Mouse (Mus musculus): ENCODE data around the gene Tmem185a.
"Not testable (repeated sequence)": the region's sequence is repeated elsewhere in the genome, so short reads cannot be mapped to it uniquely, and the experiment has no call there.

The Tmem185a gene

DNA sequence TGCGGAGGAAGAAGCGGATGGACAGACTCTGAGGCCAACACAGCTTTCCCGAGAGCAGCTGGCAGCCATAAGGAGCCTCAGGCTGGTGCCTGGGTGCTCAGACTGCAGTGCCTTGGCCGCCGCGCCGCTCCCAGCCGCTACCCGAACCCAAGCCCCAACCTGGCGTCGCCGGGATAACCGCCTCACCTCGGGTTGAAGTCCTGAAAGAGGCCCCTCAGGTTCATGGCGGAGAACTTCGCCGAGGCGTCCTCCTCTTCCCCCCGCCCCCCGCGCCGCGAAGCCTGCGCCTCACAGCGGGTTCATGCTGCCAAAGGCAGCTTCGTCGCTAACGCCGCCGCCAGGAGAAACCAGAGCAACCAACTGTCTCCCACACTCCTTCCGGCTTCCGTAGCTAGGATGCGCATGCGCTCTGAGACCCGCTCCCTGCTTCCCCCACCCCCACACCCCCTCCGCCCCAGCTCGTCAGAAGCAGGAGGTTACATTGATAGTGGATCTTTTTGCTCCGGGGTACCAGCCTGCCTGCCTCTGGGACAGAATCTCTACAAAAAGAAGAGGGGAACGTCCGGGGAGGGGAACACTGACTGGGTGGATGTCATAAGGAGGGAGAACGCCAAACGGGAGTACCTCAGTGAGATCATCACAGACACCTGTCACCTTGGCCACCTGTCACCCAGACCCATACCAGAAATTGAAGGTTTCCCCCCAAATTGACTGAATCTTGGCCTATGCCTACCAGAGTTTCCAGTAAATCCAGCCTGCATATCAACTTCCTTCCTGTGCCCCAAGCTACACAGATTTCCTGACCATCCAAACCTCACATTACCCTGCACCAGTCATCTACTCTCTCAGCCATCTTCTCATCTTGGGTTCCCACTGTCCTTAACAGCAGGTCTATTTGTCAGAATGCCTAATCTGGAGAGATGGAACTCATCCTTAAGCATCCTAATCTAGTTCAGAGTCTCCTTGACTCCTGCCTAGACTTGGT lies at the start of gene Tmem185a:
Gene Tmem185a (minus strand): TSS at position 389 of the 985 bp plus-strand sequence.
- peak; percentile 78 for DNase-seq

DNA sequence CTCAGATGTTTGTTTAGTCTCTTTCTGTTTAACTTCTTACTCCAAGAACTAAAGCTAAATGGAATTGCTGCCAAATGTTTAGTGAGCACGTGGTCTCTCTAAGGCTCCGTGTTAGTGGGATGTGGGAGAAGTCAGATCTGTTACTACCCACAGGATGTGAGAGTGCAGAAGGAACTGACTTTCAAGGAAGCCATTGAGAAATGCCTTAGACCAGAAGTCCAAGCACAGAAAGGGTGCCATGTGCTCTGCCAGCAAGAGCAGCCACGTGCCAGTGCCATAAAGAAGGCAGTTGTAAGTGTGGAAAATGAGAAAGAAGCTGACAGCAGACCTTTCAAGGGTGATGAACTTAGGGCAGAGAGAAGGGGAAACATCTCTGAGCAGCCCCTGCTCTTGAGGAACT lies 37.4 kb upstream of the Tmem185a start:
- DNase-seq = not testable (repeated sequence)

DNA sequence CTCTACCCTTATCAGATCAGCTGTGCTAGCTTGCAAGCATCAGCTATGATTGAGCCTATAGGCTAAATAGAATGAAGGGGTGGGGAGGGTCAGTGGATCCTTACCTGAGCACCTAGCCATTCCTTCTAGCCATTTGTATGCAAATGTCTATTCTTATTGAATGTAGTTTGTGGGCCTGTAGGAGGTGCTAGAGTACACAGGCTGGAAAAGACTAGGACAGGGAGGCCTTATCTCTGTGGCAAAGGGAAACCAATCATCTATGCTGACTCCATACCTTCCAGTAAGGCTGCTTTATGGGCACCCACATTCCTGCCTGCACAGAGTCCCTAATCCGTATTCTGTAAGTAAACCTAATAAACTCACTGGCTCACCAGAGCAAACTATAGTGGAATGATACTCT lies 10.3 kb upstream of the Tmem185a start:
- not testable (repeated sequence) for DNase-seq

DNA sequence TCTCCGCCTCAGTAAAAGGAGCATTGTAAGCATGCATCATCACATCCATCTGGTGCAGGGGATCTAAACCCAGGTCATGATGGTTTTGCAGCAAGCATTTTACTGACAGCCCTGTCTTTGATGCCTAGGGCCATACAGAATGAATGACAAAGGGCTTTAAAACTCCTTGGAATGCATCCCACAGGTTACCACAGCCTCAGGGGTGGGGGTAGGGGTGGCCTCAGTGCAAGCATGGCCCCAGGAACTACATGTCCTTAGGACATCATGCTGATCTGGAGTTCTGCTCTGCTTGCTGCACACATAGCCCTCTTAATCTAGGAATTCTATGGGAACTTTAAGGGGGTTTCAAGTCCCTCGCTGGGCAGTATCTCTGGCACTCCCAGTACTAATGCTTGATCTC lies 5.2 kb upstream of the Tmem185a start:
- DNase-seq = no peak

DNA sequence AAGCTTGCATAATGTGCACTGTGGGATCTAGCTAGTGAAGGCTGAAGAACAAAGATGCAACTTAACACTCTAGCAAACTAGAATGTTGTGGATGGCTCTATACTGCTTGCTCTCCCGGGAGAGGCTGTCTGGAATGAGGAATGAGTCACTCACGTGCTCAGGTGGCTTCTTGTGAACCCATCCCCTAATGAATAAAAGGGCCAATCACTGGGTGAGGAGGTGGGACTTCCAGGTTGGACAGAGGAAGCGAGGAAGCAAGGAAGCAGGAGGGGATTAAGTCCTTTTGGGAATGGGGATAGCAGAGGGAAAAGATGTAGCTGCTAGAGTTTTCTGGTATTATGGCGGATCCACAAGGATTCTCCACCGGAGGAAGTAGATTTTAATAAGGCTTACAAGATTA lies 1.7 kb upstream of the Tmem185a start:
- DNase-seq = no peak

DNA sequence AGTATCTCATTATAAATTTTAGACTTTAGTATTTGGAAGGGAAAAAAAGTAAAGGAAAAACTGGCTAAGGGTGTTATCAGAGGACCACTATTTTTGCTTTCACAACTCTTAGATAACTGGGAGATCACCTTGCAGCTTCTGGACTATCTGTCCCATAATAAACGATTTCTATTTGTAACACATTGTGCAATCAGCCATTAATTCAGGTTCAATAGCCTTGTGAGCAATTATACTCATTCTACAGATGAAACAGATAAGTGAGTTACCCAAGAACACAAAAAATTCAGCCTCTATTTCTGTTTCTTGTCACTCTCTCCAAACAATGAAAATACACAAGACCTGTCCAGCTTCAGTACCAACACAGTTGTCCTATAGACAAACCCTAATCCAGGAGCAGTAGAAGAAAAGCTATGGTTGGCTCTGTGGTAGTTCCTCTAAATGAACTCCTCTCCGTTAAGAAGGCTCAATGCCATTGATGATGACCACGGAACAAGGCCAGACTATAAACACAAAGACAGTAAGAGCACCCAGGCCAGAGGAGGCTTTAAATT lies 1.7 kb downstream of the Tmem185a start:
- DNase-seq = no peak

DNA sequence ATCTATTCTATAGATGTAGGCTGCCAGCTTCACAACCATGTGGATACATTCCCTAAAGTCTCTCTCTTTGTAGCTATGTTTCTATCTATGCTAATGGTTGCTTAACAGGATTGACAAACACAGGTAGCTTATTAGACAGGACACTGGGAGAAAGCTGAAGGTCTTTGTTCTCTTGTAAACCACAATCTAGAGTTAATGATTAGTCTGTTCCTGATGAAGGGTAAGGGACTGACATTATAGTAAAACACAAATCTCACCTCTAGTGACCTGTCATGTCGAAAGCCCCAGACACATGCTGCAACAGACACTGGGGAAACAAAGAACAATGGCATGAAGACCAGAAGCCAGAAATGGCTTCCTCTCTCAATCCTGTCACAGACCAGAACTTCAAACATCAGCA lies 10.1 kb downstream of the Tmem185a start:
- no peak for DNase-seq

DNA sequence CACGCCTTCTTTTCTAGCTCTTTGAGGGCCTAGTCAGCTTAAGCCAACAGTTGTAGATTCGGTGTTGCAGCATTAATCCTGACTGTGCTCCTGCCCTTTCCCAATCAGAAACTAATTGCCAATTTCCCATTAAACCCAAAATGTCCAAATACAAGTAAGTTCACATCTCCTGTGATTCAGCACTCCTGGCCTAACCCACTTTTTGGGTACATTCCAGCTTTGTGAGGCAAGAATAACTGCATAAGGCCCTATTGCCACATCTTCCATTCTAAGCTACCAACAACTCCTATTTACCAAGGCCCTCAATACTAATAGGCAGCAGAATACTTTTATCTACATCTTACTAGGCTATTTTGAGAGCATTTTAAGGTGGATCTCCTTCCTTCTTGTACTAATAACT lies 11.5 kb downstream of the Tmem185a start:
- no peak for DNase-seq

DNA sequence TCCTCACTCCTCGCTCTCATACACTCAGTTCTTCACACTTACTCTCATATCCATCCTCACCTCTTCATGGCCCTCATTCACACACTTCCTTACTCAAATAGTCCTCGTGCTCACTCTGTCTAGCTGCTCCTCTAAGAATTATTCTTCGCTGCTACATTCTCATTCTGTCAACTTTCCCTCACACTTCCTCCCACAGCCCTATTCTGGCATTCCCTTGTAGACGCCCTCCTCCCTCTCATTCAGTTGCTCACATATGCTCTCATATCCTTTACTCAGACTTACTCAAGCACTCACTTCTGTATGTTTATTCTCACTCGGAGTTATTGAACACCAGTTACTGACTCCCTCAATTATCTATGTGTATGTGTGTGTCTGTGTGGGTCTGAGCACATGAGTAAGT lies 13.4 kb downstream of the Tmem185a start:
- no peak for DNase-seq

DNA sequence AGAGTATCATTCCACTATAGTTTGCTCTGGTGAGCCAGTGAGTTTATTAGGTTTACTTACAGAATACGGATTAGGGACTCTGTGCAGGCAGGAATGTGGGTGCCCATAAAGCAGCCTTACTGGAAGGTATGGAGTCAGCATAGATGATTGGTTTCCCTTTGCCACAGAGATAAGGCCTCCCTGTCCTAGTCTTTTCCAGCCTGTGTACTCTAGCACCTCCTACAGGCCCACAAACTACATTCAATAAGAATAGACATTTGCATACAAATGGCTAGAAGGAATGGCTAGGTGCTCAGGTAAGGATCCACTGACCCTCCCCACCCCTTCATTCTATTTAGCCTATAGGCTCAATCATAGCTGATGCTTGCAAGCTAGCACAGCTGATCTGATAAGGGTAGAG lies 24.6 kb downstream of the Tmem185a start:
- DNase-seq = not testable (repeated sequence)

DNA sequence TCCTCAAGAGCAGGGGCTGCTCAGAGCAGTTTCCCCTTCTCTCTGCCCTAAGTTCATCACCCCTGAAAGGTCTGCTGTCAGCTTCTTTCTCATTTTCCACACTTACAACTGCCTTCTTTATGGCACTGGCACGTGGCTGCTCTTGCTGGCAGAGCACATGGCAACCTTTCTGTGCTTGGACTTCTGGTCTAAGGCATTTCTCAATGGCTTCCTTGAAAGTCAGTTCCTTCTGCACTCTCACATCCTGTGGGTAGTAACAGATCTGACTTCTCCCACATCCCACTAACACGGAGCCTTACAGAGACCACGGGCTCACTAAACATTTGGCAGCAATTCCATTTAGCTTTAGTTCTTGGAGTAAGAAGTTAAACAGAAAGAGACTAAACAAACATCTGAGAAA lies 51.5 kb downstream of the Tmem185a start:
- DNase-seq = not testable (repeated sequence)

All from cerebellum, adult 9-10 months (tissue).